Mouse (Mus musculus) heart, adult 2 months (tissue): ENCODE results near the gene Elfn1.

ENCODE experiments used
- CTCF ChIP-seq: fragments of 200-600 bp; IDR thresholded peaks from 2 replicates; pipeline ENCODE4 v1.8.1; 2022; ENCODE audit warnings: antibody characterized with exemption, mild to moderate bottlenecking, moderate library complexity
- EP300 ChIP-seq: fragments of 200-500 bp; IDR thresholded peaks from 2 replicates; pipeline ENCODE4 v1.6.1; 2011; ENCODE audit warnings: low read depth, low read length, control low read depth; ENCODE audit not compliant: insufficient read depth
- POLR2A ChIP-seq: fragments of 200-500 bp; IDR thresholded peaks from 2 replicates; pipeline ENCODE4 v1.6.1; 2011; ENCODE audit warnings: mild to moderate bottlenecking, low read depth, low read length, control low read depth; ENCODE audit not compliant: insufficient read depth

DNA sequence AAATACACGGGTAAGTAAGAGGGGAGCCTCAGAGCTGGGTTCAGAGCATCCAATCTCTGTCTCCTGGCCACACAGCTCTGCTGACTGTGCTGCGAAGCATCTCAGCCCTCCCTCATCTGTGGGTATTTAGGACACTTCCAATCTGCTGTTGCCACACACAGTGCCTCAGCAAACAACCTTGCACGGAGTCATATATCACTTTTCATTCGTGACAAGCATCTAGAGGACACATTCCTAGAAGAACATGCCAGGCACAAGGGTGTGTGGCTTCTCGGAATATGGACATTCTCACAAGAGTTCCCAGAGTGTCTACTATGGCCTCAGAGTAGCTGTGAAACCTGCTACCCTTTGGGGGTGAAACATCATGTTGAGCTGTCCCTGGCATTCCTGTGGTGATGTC, 2.6 kb upstream of the Elfn1 start:
- no peak for TF ChIP-seq CTCF
- TF ChIP-seq POLR2A = no peak
- no peak for TF ChIP-seq EP300
